Mouse (Mus musculus): Measurements from ENCODE around the gene Kcp. TPM values are rescaled to one million over a fixed set of nuclear protein-coding genes. Genes with fewer than 3 reads are reported as not detected.

The Kcp gene
- polyA plus RNA-seq, 1 experiment = 4.9 TPM

DNA sequence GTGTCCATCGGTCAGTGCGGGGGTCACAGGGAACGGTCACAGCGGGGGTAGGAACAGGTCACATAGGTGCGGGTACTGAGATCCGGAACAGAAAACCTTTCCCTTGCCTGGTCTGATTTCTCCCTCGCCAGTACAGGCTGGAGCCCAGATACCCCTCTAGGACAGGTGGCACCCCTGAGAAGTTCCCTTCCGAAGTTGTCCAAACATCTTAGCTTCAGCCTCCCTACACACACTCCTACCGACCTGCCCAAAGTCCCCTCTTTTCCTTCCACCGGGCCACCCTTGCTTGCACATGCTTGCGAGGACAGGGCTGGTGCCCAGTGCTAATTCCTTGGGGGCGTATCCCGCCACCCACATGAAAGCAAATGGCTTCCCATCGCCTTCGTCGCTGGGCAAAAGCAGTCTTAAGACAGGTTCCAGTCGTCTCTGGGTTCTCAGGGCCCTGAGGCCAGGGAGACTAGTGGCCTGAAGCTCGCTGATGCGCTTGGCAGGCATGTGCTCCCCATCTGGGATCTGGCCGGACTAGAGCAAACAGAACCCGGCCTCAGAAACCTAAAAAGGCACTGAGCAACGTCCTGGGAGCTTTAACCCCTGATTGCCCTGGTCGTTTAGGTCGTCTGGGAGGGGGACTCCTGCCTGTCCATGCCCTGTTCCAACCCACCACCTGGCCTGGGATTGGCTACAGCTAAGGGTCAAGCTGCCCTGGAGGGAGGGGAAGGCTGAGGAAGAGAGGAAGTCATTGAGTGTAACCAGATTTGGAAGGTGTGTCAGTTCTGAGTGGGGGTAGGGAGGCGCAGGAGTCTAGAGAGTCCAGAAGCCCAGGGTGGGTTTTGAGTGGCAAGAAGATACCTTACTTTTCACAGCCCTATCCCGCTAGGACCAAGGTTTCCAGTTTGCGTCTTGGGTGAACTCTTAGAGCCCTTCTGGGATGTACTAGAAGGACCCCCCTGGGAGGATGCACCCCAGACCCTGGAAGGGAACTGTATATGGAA lies 73.7 kb downstream of the Kcp start:
- no peaks in the 10 kb centered on the region for H3K4me1 ChIP-seq (ENCODE audit: control insufficient read depth, insufficient read depth, low read length)
- H3K27ac ChIP-seq (ENCODE audit: insufficient read depth, low read length) = no peak overlapping the region
- 15% methylated on average over 27 of the region's 27 CpGs for WGBS
- H3K27me3 ChIP-seq (ENCODE audit: control insufficient read depth, insufficient read depth, low read length) = no peaks in the 10 kb centered on the region; the same call in 1 of the 2 replicates
- no peak overlapping the region for H3K4me3 ChIP-seq (replicated peaks; ENCODE audit: insufficient read depth, low read depth, low read length)
- TF ChIP-seq CTCF (IDR thresholded peaks at IDR 0.05; ENCODE audit: borderline replicate concordance, insufficient read depth, low read depth, low read length) (no peak), POLR2A (IDR thresholded peaks at IDR 0.05; ENCODE audit: borderline replicate concordance, insufficient read depth, low read length) (no peak)
- DNase-seq = peak in 1 of 2 experiments; percentile 19

DNA sequence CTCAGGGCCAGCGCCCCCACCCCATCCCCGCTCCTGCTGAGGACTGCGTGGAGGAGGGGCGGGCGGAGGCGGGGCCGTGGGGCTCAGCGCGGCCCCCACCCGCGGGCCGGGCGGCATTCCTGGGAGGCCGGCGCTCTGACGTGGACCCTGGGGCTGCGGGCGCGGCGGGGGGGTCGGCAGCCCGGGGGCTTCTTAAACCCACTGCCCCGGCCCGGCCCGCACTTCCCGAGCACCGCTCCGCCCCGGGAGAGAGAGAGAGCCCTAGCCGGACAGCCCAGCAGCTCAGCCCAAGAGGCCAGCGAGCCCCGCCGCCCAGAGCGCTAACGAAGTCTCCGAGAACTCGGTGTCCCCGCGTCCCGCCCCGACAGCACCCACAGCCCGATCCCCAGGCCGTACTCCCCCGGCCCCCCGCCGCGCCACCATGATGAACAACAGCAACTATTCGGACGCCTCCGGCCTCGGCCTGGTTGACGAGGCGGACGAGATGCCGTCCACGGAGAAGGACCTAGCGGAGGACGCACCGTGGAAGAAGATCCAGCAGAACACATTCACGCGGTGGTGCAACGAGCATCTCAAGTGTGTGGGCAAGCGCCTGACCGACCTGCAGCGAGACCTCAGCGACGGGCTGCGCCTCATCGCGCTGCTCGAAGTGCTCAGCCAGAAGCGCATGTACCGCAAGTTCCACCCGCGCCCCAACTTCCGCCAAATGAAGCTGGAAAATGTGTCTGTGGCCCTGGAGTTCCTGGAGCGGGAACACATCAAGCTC lies 74.5 kb downstream of the Kcp start, which contains the start of gene Flnc:
Gene Flnc, plus strand, starts transcription at position 219 of the 766 bp plus-strand sequence.
- Histone ChIP-seq H3K4me1 (ENCODE audit: control insufficient read depth, insufficient read depth, low read length) (no peaks in the 10 kb centered on the region), H3K27ac (ENCODE audit: insufficient read depth, low read length) (no peak within 1 kb of the TSS), H3K4me3 (replicated peaks; ENCODE audit: insufficient read depth, low read depth, low read length) (peak within 1 kb of the TSS; percentile 8), H3K27me3 (ENCODE audit: control insufficient read depth, insufficient read depth, low read length) (no peaks in the 10 kb centered on the region; the same call in 1 of the 2 replicates)
- no peak for DNase-seq
- TF ChIP-seq POLR2A (IDR thresholded peaks at IDR 0.05; ENCODE audit: borderline replicate concordance, insufficient read depth, low read length) = no peak
- 3% methylated on average over 71 of the region's 77 CpGs for WGBS

DNA sequence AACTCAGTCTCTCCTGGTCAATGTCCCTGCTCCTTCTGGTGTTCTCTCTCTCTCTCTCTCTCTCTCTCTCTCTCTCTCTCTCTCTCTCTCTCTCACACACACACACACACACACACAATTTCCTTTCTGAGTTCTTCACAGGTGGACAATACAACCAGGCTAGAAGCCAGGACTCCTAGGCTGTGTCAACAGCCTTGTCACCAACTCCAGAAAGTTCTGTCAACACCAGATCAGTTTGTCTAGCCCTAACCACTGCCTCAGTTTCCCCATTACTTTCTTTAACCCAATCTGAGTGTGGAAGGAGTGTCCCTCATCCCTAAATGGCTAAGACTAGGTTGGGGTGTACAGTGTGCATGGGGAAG lies 75.1 kb downstream of the Kcp start:
- Histone ChIP-seq H3K27me3 (ENCODE audit: control insufficient read depth, insufficient read depth, low read length) (no peaks in the 10 kb centered on the region; the same call in 1 of the 2 replicates), H3K27ac (ENCODE audit: insufficient read depth, low read length) (no peak overlapping the region), H3K4me3 (replicated peaks; ENCODE audit: insufficient read depth, low read depth, low read length) (no peak overlapping the region), H3K4me1 (ENCODE audit: control insufficient read depth, insufficient read depth, low read length) (no peaks in the 10 kb centered on the region)
- DNase-seq = no peak
- TF ChIP-seq POLR2A (IDR thresholded peaks at IDR 0.05; ENCODE audit: borderline replicate concordance, insufficient read depth, low read length) = no peak
- no peak for TF ChIP-seq CTCF (IDR thresholded peaks at IDR 0.05; ENCODE audit: borderline replicate concordance, insufficient read depth, low read depth, low read length)

DNA sequence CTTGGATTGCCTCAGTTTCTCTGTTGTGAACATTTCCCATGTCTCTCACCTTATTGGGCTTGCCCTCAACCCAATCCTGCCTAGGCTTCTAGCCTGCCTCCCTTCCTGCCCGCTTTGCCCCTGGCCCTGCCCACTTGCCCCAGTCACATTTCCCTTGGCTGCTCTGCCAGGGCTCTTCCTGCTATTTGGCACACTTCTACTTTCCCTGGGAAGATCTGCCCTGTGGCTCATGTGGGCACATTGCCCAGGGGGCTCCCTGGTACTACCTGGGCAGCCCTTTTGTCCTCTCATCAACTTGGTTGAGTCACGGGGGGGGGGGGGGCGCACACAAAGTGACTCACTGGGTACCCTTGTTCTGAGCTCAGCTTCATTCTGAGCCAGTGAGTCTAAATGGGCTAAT lies 75.6 kb downstream of the Kcp start:
- H3K4me3 ChIP-seq (replicated peaks; ENCODE audit: insufficient read depth, low read depth, low read length) = no peak overlapping the region
- no peak overlapping the region for H3K27ac ChIP-seq (ENCODE audit: insufficient read depth, low read length)
- WGBS = 36% methylated on average over 3 of the region's 3 CpGs
- no peaks in the 10 kb centered on the region; the same call in 1 of the 2 replicates for H3K27me3 ChIP-seq (ENCODE audit: control insufficient read depth, insufficient read depth, low read length)
- H3K4me1 ChIP-seq (ENCODE audit: control insufficient read depth, insufficient read depth, low read length) = no peaks in the 10 kb centered on the region
- no peak for TF ChIP-seq CTCF (IDR thresholded peaks at IDR 0.05; ENCODE audit: borderline replicate concordance, insufficient read depth, low read depth, low read length)
- no peak for TF ChIP-seq POLR2A (IDR thresholded peaks at IDR 0.05; ENCODE audit: borderline replicate concordance, insufficient read depth, low read length)
- DNase-seq = no peak

DNA sequence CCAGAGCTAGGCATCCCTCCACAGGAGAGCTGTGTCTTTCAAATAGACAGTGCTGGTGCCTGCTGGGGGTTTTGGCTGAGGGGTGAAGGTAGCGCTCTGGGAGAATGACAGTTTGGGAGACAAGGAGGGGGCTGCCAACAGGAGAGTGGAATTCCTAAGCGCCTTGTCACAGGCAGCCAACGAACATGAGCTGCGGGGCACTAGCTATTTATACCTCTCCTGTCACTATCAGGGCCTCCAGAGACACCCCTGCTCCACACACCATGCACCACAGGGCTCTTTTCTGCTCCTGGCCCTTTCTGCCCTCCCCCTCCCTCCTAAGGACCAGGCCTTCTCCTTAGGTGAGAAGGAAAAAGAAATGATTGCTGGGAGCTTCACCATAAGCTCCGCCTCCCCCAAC lies 76.3 kb downstream of the Kcp start:
- H3K4me3 ChIP-seq (replicated peaks; ENCODE audit: insufficient read depth, low read depth, low read length) = no peak overlapping the region
- WGBS = 25% methylated on average over 5 of the region's 5 CpGs
- H3K27ac ChIP-seq (ENCODE audit: insufficient read depth, low read length) = no peak overlapping the region
- TF ChIP-seq CTCF (IDR thresholded peaks at IDR 0.05; ENCODE audit: borderline replicate concordance, insufficient read depth, low read depth, low read length) = no peak
- no peak for TF ChIP-seq POLR2A (IDR thresholded peaks at IDR 0.05; ENCODE audit: borderline replicate concordance, insufficient read depth, low read length)
- H3K27me3 ChIP-seq (ENCODE audit: control insufficient read depth, insufficient read depth, low read length) = no peaks in the 10 kb centered on the region; the same call in 1 of the 2 replicates
- DNase-seq = no peak
- no peaks in the 10 kb centered on the region for H3K4me1 ChIP-seq (ENCODE audit: control insufficient read depth, insufficient read depth, low read length)

DNA sequence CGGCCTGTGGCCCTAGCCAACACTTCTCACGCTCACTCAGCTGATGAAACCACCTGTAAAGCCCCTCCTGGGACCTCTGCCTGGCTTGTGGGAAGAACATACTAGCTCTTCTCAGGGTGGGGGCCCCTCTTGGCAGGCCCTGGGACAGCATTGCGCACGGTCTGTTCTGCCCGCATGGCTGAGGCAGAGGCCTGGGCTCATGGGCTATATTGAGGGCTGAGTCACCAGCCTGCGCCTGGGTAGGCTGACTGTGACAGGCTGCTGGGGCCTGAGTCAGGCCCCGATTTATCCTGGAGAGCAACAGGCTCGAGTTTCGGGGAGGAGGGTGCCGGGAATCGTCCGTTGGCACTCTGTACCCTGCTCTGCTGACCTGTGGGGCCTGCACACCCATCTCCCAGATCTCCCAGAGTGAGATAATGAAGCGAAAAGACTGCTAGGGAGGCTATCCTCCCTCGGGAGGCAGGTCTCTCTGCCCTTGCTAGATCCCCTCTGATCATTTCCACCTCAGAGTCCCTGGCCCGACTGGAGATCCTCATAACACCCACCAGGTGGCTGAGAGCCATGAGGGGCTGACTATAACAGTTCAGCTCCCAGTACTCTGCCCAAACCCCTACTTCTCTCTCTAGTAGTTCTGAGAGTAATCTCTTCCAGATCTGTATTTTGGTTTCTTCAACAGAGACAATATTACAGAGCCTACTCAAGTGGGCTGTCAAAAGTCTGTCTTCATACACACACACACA lies 76.9 kb downstream of the Kcp start:
- 52% methylated on average over 15 of the region's 15 CpGs for WGBS
- no peak for TF ChIP-seq CTCF (IDR thresholded peaks at IDR 0.05; ENCODE audit: borderline replicate concordance, insufficient read depth, low read depth, low read length)
- no peak for TF ChIP-seq POLR2A (IDR thresholded peaks at IDR 0.05; ENCODE audit: borderline replicate concordance, insufficient read depth, low read length)

DNA sequence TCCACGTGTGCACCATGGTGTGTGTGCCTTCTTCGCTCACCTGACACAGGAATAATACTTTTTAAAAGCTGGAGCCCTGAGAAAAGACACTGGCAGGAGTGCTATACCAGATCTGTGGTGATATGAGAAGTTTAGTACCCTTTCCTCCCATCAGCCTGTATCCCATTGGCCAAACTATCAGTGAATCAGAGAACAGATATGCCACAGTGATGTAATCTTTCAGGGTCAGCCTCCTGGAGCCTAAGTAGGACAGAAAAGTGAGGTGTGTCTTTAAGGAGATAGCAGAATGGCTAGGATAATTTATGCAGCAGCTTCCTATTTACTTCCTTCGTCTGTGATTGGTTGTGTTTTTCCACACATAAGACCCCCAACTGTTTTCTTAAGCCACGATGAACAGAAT lies 79.6 kb downstream of the Kcp start:
- 50% methylated on average over 4 of the region's 4 CpGs for WGBS
- Histone ChIP-seq H3K4me1 (ENCODE audit: control insufficient read depth, insufficient read depth, low read length) (no peaks in the 10 kb centered on the region), H3K4me3 (replicated peaks; ENCODE audit: insufficient read depth, low read depth, low read length) (no peak overlapping the region), H3K27me3 (ENCODE audit: control insufficient read depth, insufficient read depth, low read length) (no peaks in the 10 kb centered on the region; the same call in 1 of the 2 replicates), H3K27ac (ENCODE audit: insufficient read depth, low read length) (no peak overlapping the region)
- no peak for DNase-seq
- no peak for TF ChIP-seq POLR2A (IDR thresholded peaks at IDR 0.05; ENCODE audit: borderline replicate concordance, insufficient read depth, low read length)
- TF ChIP-seq CTCF (IDR thresholded peaks at IDR 0.05; ENCODE audit: borderline replicate concordance, insufficient read depth, low read depth, low read length) = no peak

More for the DNA sequence above, 76.9 kb downstream of the Kcp start:
- Histone ChIP-seq H3K4me1 (ENCODE audit: control insufficient read depth, insufficient read depth, low read length) (no peaks in the 10 kb centered on the region), H3K27me3 (ENCODE audit: control insufficient read depth, insufficient read depth, low read length) (no peaks in the 10 kb centered on the region; the same call in 1 of the 2 replicates), H3K4me3 (replicated peaks; ENCODE audit: insufficient read depth, low read depth, low read length) (no peak overlapping the region), H3K27ac (ENCODE audit: insufficient read depth, low read length) (no peak overlapping the region)
- no peak for DNase-seq
